Mouse (Mus musculus) ovary, postnatal 14 days (tissue): ENCODE measurements around the gene Cdkn1c.

Experiments used
- DNase-seq: peaks from one replicate; pipeline ENCODE4 v3.0.0; 2022; ENCODE audit warnings: low spot score

The Cdkn1c gene

GRCm38 (mm10) chr7:143460874-143461273, at the start of gene Cdkn1c:
TSS of gene Cdkn1c (minus strand) at chr7:143461050.
- DNase-seq, result peak; percentile 79

- DNase-seq, result no peak
These were observed 48.7 kb upstream of the Cdkn1c start for GRCm38 (mm10) chr7:143509566-143509965.

GRCm38 (mm10) chr7:143506675-143507074, 45.8 kb upstream of the Cdkn1c start:
- peak; percentile 33 for DNase-seq

- no peak for DNase-seq
These were observed 45.4 kb upstream of the Cdkn1c start for GRCm38 (mm10) chr7:143506271-143506670.

GRCm38 (mm10) chr7:143505823-143506222, 45.0 kb upstream of the Cdkn1c start:
- peak; percentile 82 for DNase-seq

GRCm38 (mm10) chr7:143505411-143505810, 44.6 kb upstream of the Cdkn1c start:
- no peak for DNase-seq

- no peak for DNase-seq
These were observed 43.1 kb upstream of the Cdkn1c start for GRCm38 (mm10) chr7:143503926-143504325.

DNA sequence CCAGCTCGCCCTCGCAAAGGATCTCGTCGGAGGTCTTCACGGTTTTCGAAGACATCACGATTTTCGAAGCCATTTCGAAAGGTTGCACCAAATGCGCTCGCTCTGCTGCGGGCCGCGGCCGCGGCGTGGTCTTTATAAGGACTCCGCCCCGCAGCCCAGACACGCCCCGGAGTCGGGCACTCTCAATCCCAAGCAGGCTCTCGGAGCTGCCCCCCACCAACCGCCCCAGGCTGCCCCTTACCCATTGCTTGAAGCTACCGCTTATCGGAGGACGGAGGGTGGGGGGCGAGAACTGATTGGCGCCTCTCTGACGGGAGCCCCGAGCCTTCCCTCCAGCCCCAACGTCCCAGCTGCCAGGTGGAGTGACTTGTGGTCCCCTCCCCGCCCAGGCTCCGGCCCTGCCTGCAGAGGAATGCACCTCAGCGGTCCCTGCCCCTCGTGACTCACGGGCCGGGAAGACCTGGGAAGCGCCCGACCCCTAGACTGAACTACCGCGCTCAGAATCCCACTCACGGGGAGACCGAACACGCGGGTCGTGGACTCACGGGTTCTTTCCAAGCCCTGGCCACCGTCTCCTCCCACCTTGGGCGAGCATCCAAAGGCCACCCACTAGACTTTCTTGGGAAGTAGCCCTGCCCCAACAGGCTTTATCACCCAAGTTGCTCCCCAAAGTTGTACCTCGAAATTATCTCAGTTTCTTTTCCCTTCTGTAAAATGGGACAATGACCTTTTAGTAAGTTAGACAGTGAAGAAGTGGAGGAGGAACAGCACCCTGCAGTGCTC, 41.8 kb upstream of the Cdkn1c start, which contains the start of gene Phlda2:
TSS of gene Phlda2 (minus strand) at position 733 of the 783 bp plus-strand sequence.
- no peak for DNase-seq

- DNase-seq, result no peak
These were observed 41.0 kb upstream of the Cdkn1c start for GRCm38 (mm10) chr7:143501643-143502417.

DNA sequence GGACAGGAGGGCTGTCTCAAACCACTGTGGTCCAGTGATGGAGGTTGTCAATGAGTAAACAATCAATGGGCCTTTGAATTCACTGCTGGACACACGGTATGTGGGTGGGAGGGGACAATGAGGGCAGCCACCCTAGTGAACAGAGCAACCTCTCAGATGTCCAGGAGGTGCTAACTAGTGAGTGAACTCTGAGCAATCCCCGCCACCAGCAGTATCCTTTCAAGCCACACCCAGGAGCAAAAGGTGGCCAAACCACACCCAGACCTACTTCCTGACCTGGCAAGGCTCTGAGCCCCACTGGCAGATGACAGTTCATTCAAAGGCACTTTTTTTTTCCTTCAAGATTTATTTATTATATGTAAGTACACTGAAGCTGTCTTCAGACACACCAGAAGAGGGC, 40.1 kb upstream of the Cdkn1c start:
- no peak for DNase-seq

GRCm38 (mm10) chr7:143498584-143498983, 37.7 kb upstream of the Cdkn1c start:
- DNase-seq, result no peak

DNA sequence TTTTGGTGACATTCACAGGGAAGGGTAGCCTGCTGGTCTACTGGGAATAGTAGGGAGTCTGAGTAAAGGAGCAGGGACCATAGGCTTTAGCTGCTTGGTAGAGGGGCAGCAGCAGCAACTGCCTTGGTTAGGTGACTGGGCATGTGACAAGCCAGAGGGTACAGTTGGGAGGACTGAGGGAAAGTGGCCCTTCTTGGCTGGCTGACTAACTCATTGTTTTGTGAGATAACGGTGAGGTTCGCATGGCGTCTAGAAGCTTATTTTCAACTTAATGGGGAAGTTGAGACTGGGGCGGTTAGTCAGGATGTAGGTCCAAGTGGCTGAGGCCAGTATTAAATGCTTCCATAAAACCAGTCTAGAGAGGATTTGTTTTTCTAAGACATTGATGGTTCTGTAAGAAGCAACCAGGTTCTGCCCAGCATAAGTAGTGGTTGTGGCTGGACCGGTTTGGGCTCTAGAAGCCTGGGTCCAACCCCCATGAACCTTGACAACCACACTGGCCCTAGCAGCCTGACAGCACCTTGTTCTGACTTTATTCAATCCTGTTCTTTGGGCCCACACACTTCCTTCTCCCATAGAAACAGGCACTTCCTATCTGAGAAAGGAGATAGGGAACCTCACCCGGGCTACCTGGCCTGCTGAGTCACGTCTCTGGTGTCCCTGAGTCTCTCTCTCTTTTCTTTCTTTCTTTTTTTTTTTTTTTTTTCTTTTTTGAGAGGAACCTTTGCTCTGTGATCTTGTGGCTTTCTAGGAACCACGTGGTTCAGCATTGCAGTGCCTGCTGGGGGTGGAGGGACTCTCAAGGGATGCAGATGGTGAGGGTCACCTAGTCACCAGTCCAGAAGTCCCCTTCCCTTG, 34.5 kb upstream of the Cdkn1c start:
- no peak for DNase-seq

GRCm38 (mm10) chr7:143493616-143494126, 32.8 kb upstream of the Cdkn1c start:
- no peak for DNase-seq

- DNase-seq, result no peak
These were observed 28.9 kb upstream of the Cdkn1c start for GRCm38 (mm10) chr7:143489735-143490134.

- no peak for DNase-seq
These were observed 21.7 kb upstream of the Cdkn1c start for GRCm38 (mm10) chr7:143482541-143482940.

GRCm38 (mm10) chr7:143481806-143482387, 21.0 kb upstream of the Cdkn1c start:
- no peak for DNase-seq

- peak; percentile 54 for DNase-seq
These were observed 19.6 kb upstream of the Cdkn1c start for GRCm38 (mm10) chr7:143480498-143480897.

DNA sequence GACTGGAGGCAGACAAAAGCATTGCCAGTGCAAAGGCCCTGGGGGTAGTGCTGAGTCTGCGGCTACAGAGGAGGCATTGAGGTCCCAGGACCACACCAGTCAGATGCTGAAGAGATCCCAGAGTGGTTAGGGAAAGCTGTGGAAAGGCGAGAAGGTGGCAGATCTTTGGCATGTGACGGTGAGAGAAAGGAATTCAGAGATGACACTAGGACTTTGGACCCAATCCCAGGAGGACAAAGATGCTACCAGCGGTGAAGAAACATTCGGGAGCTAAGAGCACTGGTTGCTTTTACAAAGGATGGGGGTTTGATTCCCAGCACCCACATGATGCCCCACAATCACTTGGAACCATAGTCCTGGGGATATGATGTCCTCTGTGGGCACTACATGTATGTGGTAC, 16.9 kb upstream of the Cdkn1c start:
- no peak for DNase-seq

DNA sequence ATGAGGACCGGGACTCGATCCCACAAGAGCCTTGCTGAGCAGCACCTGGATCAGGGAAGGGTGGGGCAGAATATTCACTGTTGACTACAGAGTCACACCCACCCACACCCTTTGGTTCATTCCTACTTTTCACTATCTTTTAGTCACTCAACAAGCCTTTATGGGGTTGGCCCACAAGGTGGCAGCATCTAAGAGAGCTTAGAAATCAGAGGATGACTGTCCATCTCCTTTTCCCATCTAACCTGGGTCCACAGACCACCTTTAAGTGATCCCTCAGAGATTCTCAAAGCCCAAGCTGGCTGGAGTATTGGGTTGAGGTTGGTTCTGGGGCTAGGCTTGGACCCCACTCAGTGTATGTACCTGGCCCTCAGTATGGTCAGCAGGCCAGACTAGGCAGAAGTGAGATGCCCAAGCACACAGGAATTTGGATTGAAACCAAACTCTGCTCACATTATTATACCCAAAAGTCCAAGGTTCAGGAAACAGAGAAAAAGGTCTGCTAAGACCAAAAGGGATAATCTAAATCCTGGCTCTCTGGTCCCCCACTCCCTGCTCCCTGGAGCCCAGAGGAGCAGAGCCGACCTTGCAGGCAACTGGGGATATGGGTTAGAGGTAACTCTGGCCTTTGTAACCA, 16.0 kb upstream of the Cdkn1c start:
- no peak for DNase-seq

GRCm38 (mm10) chr7:143475876-143476275, 15.0 kb upstream of the Cdkn1c start:
- DNase-seq, result no peak

DNA sequence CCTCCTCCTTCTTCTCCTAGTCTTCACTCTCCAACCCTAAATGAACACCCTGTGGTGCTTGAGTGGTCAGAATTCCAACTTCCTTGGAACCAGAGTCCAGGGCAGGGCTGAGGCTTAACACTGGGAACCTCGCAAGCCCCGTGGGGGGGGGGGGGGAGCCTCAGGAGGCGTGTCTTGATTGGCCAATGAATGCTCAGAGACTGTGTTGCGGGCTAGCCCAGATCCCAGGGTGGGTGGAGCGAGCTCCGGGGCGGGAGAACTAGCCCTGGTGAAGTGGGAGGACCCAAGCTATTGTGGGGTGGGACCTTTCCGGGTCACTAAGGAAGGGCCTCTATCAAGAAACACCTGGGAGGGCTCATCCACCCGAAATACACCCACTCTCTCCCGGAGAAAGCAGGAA, 14.0 kb upstream of the Cdkn1c start:
- no peak for DNase-seq
